Mouse (Mus musculus) spleen, adult 18-20 months (tissue): ENCODE data around the gene Hbb-bh1.
A peak's percentile ranks its signal among the peaks of the same experiment; 100 is the strongest.
"Not testable (repeated sequence)": the region's sequence is repeated elsewhere in the genome, so short reads cannot be mapped to it uniquely, and the experiment has no call there.

ENCODE experiments used
- DNase-seq, 2 experiments: peaks; one replicate each; pipeline ENCODE4 v3.0.0; 2022; ENCODE audit warnings: mixed read lengths in 2 of 2

Gene Hbb-bh1

DNA sequence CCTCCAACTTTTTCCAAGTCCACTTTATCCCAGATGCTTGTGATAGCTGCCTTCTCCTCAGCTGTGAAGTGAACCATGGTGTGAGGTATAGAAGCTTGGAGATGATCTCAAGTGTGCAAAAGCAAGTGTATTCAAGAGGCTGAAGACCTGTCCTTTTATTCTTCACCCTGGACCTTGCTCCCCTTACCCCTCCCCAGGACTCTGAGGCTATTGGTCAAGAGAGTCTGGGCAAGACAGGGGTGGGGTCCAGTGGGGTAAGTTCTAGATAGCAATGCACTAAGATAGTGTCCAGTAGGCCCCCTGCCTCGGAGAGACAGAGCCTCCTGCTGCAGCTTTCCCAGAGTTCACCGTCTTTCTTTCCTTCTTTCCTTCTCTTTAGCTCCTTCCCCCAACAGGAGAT lies at the start of gene Hbb-bh1:
Gene Hbb-bh1, minus strand, starts transcription at position 131 of the 400 bp plus-strand sequence.
- DNase-seq, result no peak

DNA sequence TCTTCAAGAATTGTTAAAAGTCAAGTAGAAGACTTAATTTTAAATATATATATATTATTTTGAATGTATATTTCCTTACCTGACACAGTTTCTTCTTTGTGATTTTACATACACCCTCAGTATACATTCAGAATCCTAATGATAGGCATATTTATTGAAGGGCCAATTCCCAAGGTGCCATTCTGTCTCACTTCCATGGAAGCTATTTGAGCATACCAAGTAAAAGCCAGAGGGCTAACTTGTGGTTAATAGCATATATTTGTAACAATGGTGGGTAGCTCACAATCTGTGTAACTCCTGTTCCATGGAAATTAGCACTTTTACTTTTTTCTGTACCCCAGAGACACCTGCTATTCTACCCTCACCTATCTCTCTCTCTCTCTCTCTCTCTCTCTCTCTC lies 43.2 kb upstream of the Hbb-bh1 start, which contains the start of gene Olfr66:
Gene Olfr66, minus strand, starts transcription at position 101 of the 400 bp plus-strand sequence.
- no peak for DNase-seq

DNA sequence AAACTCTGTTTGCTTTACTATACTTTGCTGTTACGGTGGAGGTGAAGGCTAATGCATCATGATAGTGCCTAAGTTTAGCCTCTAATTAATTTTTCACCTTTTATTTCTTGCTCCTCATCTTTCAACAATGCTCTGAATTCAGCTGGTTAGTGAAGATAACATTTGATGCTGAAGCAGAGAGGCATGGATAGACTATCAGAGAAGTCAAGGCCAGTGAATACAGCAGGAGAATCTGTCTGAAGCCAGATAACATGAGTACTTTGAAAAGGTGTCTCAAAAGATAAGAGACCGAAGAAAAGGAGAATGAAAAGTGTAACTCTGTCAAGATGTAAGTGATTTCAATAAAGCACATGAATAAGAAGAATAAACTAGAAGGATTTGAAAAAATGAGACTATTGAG lies 34.1 kb upstream of the Hbb-bh1 start:
- DNase-seq, result no peak

DNA sequence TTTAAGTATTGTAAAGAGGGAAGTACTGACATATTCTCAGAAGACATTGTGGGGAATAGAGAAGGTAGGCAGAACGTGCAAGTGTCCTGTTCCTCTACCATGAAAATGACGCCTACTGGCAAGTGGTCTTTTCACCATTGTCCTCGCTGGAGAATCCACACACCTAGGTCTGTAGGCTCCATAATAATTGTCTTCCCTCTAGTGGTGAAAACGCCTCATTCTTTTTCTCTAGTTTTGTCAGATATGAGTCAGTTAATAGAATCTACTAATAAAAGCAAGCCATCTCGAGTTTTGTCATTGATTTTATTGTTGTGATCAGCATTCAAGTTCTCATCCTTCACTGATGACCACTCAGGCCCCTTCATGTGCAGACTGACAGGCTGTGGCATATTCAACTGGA lies 31.5 kb upstream of the Hbb-bh1 start:
- DNase-seq, result no peak

DNA sequence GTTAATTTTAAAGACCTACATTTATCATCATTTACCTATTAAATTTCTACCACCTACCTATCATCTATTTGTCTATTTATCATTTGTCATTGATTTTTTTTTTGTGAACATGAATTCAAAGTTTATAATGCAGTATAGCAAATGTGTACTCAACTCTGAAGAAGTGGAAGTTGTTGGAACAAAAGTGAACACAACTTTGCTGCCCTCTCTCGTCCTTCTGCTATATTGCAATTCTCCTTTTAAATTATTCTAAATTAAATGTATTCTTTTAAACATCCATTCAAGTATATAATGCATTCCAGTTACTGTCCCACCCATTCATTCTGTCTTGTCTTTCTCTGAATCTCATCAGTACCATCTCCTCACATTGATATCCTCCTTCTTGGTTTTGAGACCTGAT lies 30.1 kb upstream of the Hbb-bh1 start:
- DNase-seq, result no peak

DNA sequence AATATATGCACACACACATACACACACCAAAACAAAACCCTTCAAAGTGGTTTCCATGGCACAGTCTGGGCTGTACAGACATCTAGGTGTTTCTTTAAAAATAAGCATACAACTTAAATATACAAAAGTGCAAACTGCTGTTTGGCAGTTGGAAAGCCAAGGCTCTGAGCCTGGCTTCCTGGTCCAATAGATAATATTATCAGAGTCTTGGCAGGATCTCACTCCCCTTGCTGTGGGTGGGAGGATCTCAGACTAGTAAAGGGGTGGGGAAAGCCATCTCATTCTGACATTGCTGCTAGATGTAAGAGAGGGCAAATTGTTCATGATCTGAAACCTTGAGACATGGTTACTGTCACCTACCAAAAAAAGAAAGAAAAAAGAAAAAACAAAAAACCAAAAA lies 27.7 kb upstream of the Hbb-bh1 start:
- no peak for DNase-seq

DNA sequence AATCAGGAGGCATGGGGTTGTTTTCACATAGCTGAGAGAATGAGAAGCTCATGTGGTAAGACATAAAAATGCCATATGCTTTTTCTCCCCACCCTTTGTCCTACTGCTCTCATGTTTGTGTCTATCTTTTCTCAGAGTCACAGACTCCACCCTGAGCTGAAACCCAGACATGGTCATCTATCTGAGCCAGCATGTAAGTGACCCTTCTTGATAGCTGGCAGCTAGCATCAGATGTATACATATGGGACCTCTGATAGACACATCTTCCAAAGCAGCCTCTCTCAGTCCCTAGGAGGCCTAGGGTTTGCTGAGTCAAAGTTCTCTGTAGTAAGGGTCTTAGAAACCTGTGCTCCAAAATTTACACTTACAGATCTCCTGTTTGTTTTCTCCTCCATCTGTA lies 22.8 kb upstream of the Hbb-bh1 start:
- DNase-seq, result no peak

DNA sequence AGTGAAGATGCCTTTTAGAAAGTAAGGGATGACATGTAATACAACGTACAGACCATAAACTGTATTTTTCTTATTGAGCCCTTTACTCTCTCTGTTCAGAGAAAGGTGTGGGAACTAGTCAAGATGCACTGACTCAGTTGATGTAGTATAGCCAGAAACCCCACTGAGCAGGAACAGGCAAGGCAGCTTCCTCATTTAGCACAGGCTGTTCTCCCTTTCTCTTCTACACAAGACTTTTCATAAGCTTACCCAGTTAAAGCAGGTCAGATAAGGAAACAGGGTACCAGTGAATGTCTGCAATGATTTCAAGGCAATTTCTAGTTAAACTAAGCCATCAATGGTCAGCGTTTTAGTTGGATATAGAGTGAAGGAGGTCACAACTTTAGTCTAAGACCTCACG lies 18.6 kb upstream of the Hbb-bh1 start:
- DNase-seq, result no peak

DNA sequence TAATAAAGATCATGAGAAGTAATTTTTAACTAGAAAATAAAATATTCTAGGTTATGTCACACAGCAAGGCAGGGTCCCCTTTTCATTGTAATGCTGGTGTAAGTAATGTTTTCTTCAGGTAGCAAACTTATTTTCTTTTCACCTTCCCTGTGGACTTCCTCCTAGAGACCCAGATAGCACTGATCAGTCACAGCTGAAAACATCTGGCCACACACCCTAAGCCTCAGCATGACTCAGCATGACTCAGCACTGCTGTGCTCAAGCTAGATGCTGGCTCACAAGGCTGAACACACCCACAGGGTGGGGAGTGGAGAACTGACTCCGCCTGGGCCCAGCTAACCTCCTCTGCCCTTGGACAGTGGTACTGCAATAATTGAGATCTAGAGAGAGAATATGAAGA lies 17.9 kb upstream of the Hbb-bh1 start:
- peak in 1 of 2 experiments; percentile 4 for DNase-seq

DNA sequence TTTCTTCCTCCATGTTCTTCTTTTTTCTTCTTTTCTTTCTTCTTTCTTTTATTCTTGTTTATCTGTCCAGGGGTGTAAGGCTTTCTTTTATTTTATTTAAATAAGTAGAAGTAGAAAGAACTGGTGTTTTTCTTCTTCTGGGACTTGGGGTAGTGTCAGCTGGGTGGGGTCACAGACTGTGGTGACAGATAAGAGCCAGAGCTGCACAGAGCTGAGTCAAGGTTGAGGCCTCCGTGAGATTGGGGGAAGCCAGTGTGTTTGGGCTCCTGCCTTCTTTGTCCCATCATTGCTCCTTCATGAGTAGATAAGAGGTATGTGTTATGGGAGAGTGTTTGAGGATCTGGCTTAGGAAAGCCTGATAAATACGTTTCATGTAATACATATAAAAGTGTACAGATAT lies 16.1 kb upstream of the Hbb-bh1 start:
- no peak for DNase-seq

DNA sequence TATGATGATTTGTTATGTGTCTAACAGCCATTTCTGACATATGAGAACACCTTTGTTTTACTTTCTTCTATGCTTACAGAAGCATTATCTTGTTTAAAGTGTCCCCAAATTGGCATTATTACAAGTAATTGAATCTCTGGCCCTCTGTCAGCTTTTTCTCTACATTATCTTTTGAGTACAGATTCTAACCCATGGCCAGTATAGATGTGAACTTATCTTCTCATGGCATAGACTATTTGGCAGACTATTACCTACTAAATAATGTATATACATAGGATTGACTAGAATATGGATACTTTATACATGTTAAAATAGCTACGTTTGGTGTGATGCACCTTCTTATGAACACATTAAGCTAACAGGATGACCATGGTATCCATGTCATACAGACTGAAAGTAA lies 11.7 kb upstream of the Hbb-bh1 start:
- DNase-seq, result no peak

DNA sequence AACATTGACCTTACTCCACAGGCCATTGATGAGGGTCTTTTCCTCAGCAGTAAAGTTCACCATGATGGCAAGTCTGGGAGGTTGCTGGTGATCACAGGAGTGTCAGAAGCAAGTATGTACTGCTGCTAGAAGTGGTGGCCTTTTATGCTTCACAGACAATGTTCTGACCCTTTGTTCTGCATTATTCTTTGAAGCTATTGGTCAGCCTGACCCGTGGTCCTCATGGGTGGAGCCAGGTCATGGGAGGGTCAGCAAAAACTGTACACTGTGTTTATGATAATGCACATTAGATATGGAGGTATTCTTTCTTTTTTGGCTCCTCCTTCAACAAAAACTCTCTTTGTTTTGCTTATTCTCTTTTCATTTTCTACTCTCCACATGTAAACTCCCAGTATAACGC lies 10.1 kb upstream of the Hbb-bh1 start, which contains the start of gene Hbb-y:
Gene Hbb-y, minus strand, starts transcription at position 127 of the 400 bp plus-strand sequence.
- DNase-seq, result no peak

DNA sequence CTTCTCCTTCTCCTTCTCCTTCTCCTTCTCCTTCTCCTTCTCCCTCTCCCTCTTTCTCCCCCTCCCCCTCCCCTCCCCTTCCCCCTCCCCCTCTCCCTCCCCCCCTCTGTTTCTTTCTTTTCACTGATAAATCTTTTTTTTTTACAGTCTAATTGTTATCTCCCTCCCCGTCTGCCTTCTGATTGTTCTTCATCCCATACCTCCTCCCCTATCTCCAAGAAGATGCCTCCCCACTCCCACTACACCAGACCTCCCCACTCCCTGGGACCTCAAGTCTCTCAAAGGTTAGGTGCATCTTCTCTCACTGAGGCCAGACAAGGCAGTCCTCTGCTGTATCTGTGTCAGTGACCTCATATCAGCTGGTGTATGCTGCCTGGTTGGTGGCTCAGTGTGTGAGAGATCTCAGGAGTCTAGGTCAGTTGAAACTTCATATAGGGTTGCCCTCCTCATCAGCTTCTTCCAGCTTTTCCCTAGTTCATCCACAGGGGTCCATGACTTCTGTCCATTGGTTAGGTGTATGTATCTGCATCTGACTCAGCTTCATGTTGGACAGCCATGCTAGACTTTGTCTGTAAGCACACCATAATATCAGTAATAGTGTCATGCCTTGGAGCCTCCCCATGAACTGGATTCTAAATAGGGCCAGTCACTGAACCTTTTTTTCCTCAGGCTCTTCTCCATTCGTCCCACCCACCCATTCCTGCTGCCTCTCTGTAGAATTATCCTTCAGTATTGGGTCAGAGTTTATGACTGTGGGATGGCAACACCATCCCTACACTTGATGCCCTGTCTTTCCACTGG lies 1.8 kb upstream of the Hbb-bh1 start:
- DNase-seq, result no peak

DNA sequence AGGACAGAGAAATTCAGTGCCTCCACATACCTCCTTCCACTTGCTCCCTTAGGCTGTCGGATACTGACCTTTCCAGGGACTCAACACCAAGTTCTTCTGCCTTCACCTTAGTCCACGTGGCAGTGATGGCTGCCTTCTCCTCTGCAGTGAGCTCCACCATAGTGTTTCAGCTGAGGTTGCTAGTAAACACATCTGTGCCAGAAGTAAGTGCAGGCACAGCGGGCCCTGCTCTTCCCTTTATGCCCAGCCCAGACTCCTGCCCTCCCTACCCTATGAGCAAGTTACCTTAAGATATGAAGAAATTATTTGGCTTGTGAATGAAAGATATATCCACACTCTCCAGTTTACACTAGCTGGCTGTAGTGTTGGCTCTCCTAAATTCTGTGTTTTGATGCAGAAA lies 2.7 kb downstream of the Hbb-bh1 start, which contains the start of gene Hbb-bh2:
Gene Hbb-bh2, minus strand, starts transcription at position 253 of the 400 bp plus-strand sequence.
- DNase-seq, result no peak

DNA sequence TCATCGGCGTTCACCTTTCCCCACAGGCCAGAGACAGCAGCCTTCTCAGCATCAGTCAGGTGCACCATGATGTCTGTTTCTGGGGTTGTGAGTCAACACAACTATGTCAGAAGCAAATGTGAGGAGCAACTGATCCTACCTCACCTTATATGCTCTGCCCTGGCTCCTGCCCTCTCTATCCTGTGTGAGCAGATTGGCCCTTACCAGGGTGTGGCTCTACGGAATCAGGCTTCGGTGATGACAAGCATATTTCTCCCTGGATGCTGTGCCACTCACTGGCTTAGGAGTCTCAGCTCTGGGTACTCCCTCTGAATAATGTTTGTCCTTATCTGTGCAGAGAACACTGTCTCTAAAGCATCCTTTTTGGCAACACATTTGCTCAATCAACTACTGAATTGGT lies 15.2 kb downstream of the Hbb-bh1 start, which contains the start of gene Hbb-bs:
Gene Hbb-bs, minus strand, starts transcription at position 289 of the 400 bp plus-strand sequence.
- DNase-seq, result no peak

DNA sequence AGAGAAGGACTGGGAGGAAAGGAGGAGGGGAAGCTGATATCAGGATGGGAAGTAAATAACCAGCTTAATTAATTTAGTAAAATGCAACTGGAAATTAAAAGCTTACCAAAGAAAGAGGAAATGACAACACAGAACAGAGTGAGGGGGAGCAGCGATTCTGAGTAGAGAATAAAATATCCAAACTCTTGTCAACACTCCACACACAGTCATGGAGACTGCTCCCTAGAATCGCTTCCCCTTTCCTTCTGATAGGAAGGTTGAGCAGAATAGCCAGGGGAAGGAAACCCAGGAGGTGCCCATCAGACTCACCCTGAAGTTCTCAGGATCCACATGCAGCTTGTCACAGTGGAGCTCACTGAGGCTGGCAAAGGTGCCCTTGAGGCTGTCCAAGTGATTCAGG lies 15.8 kb downstream of the Hbb-bh1 start:
- not testable (repeated sequence) for DNase-seq

DNA sequence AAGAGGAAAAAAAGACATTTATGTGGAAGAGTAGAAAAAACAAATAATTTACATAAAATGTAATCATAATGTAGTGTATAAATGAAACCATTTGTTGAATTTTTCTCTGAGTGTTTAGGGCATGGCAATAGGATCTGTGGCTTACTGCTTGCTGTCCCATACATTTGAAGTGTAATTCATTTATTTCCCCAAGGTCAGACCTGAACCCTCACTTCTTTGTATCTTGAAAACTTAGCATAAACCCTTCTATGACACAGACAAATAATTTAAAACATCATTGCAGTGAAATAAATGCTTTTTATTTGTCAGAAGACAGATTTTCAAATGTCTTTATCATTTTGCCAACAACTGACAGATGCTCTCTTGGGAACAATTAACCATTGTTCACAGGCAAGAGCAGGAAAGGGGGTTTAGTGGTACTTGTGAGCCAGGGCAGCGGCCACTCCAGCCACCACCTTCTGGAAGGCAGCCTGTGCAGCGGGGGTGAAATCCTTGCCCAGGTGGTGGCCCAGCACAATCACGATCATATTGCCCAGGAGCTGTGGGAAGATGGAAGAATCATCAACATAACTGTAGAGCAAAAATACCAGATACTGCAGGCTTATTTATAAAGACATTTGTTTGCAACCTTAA lies 16.6 kb downstream of the Hbb-bh1 start:
- DNase-seq, result no peak

DNA sequence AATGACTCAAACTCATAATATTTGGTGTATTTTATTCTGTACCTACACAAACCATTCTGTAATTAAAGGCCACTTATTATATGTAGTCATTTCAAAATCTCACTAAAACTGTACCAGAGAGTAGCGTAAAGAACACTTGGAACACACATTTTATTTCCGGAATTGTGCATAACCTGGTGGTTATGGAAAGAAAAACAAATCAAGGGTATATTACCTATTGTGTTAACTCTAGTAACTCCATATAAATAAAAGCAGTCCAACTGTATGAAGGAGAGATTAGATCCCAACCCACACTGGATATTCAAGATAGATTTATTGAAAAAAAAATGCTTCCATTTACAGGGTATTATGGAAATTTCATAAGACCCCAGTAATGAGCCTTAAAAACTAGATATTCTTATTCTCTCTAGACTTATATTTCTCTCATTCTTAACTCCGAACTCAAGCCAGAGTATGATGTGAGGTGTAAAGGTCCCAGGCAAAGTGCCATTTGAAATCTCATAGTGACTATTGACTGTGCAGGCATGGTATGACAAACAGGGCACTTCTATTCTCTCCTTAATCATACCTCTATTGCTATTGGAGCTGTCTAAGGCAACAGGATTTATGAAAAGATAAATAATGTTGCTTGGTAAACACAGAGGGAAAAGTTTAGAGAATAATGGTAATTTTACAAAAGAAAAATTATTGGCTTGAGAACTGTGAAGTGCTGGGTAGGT lies 17.3 kb downstream of the Hbb-bh1 start:
- DNase-seq, result no peak

DNA sequence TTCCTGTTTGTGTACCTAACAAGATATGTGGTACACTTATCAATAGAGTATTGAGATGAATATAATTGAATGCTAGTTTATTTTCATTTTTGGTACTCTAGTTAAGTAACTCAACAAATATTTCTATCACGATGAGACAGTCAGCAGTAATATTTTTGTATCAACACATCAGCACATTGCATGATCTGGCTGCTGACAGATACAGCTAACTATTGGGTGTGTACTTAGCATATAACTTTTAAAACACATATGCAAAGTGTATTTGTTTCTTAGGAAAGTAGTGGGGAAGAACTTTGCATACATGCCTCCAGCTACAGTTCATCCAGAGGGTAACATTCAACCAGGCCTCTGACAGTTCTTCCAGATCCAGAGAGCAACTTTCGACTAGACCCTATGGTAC lies 18.4 kb downstream of the Hbb-bh1 start:
- no peak for DNase-seq

DNA sequence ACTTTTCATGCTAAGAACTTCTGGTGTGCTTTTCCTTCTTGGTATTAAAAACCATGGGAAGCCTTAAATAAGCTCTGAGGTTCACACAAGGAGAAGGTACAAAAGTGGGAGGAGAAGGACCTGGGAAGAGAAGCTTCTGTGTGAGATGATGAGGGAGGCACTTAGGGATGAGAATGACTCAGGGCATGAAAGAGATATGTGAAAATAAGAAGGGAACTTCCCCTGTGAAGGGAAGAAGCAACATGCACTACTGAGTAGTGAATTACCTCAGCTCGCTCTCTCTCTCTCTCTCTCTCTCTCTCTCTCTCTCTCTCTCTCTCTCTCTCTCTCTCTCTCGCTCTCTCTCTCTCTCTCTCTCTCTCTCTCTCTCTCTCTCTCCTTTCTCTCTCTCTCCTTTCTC lies 27.9 kb downstream of the Hbb-bh1 start:
- DNase-seq, result not testable (repeated sequence)

DNA sequence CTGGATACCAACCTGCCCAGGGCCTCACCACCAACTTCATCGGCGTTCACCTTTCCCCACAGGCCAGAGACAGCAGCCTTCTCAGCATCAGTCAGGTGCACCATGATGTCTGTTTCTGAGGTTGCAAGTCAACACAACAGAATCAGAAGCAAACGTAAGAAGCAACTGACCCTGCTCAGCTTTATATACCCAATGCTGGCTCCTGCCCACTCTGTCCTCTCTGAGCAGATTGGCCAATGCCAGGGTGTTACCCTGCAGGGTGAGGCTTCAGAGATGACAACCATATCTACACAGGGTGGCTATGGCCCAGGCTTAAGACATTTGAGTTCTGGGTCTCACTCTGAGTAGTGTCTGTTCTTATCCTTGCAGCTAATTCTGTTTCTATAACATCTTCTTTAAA lies 29.2 kb downstream of the Hbb-bh1 start, which contains the start of gene Hbb-bt:
Gene Hbb-bt, minus strand, starts transcription at position 231 of the 400 bp plus-strand sequence.
- DNase-seq, result no peak

DNA sequence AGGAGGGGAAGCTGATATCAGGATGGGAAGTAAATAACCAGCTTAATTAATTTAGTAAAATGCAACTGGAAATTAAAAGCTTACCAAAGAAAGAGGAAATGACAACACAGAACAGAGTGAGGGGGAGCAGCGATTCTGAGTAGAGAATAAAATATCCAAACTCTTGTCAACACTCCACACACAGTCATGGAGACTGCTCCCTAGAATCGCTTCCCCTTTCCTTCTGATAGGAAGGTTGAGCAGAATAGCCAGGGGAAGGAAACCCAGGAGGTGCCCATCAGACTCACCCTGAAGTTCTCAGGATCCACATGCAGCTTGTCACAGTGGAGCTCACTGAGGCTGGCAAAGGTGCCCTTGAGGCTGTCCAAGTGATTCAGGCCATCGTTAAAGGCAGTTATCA lies 29.8 kb downstream of the Hbb-bh1 start:
- not testable (repeated sequence) for DNase-seq

DNA sequence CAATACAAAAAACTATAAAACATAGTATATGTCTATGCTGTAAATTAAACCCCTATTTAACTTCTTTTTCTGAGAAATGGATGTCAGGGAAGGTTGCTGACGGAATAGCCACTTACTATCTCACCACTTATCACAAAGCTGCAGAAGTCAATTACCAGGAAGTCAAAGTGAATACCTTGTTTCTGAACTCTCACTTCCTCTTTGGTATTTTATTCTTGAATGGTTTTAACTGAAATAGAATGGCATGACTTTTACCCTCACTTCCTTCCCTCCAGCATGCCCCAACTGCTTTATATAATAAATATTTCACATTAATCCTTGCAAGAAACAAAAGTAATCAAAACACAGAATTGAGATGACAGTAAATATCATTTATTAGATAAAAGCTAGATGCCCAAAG lies 30.8 kb downstream of the Hbb-bh1 start:
- DNase-seq, result no peak
